8 mouse cellular contexts compared by ENCODE assay signal in the genomic region with DNA sequence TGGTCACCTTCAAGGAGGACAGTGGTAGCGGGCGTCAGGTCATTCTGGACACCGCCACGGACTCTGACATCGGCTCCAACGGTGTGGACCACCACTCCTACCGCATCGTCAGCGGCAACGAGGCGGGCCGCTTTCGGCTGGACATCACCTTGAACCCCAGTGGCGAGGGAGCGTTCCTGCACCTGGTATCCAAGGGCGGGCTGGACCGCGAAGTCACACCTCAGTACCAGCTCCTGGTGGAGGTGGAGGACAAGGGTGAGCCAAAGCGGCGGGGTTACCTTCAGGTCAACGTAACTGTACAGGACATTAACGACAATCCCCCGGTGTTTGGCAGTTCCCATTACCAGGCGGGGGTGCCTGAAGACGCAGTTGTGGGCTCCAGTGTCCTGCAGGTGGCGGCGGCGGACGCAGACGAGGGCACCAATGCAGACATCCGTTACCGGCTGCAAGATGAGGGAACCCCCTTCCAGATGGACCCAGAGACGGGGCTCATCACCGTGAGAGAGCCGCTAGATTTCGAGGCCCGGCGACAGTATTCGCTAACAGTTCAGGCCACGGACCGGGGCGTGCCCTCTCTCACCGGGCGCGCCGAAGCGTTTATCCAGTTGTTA. TPM values are rescaled to one million over a fixed set of nuclear protein-coding genes. Genes with fewer than 3 reads are reported as not detected.
DNase-seq lines count a peak whose midpoint lies in the region; ATAC-seq and TF ChIP-seq lines count a peak whose summit lies in the region.

No protein-coding gene starts in this region.

- H3K36me3 ChIP-seq in G1E (replicated peaks), result no peaks in the 10 kb centered on the region
- H3K36me3 ChIP-seq in forebrain, embryonic 15.5 days, result peaks cover 25% of the 10 kb centered on the region

- no peak for DNase-seq in G1E (ENCODE audit: low spot score)
- peak; percentile 81 for DNase-seq in adrenal gland, postnatal 10 days
- peak; percentile 62 for DNase-seq in heart, postnatal 4 days
- peak; percentile 47 to 56 for DNase-seq in layer of hippocampus, postnatal 25 days (ENCODE audit: extremely low spot score in 1 of 2, low spot score in 1 of 2)
- peak; percentile 63 for DNase-seq in lung, postnatal 14 days
- peak; percentile 84 to 85 for DNase-seq in right cerebral cortex, postnatal 10 days (ENCODE audit: low spot score in 2 of 2)
- no peak for DNase-seq in spleen, adult 12 weeks (ENCODE audit: low spot score)

- WGBS in forebrain, embryonic 15.5 days, result under 1% methylated on average over 47 of the region's 47 CpGs

- TF ChIP-seq CTCF in G1E (IDR thresholded peaks at IDR 0.05; ENCODE audit: low read depth, low read length), result no peak

- H3K9me3 ChIP-seq in G1E (replicated peaks), result peaks cover 71% of the 10 kb centered on the region
- no peaks in the 10 kb centered on the region for H3K9me3 ChIP-seq in forebrain, embryonic 15.5 days

- H3K4me2 ChIP-seq in forebrain, embryonic 15.5 days (replicated peaks), result peak overlapping the region; percentile 89

- ATAC-seq in G1E (ENCODE audit: extremely low read depth, insufficient number of reproducible peaks, low FRiP score, poor library complexity, severe bottlenecking), result no peak
- no peak for ATAC-seq in forebrain, embryonic 15.5 days (replicated peaks)

- peak overlapping the region; percentile 95 for H3K27ac ChIP-seq in forebrain, embryonic 15.5 days (replicated peaks)

- no peaks in the 10 kb centered on the region for H3K27me3 ChIP-seq in G1E (ENCODE audit: insufficient read depth, low read length)
- H3K27me3 ChIP-seq in forebrain, embryonic 15.5 days, result no peaks in the 10 kb centered on the region

- peak overlapping the region; percentile 26; the same call in 1 of the 2 replicates for H3K4me3 ChIP-seq in G1E (ENCODE audit: low read depth, low read length)
- H3K4me3 ChIP-seq in forebrain, embryonic 15.5 days, result peak overlapping the region; percentile 80

- H3K9ac ChIP-seq in forebrain, embryonic 15.5 days (replicated peaks), result peak overlapping the region; percentile 90

- no peaks in the 10 kb centered on the region for H3K4me1 ChIP-seq in G1E (ENCODE audit: insufficient read depth, low read depth, low read length)
- peaks cover 64% of the 10 kb centered on the region for H3K4me1 ChIP-seq in forebrain, embryonic 15.5 days

RNA-seq across cellular contexts. Expression of a gene that starts 0.7 kb away (rescaled TPM):
- total RNA-seq in G1E (2014; fragmentation: Nextera tagmentation), result not detected in 2 replicates
- total RNA-seq in G1E (2017), result 0.06 and 0.22 TPM in 2 replicates
- polyA plus RNA-seq in G1E (2012), result not detected in 2 replicates
- total RNA-seq in adrenal gland, postnatal 10 days (2021), result 10 to 100 TPM; 15.7 to 24.8 TPM
- 11.2 and 11.3 TPM in 2 replicates for polyA plus RNA-seq in forebrain, embryonic 15.5 days (2015; fragmentation: Nextera tagmentation; extraction: Ambion mirVana)
- total RNA-seq in heart, postnatal 4 days (2021), result 10 to 100 TPM; 19.5 to 20.4 TPM
- 10 to 100 TPM; 25.6 to 38.7 TPM for total RNA-seq in layer of hippocampus, postnatal 25 days (2021)

Comparison
In these comparisons a context has a peak if more than half of its experiments do, and no peak if none do; other contexts are left out.
1. DNase-seq: peak in adrenal gland, postnatal 10 days (single experiment), heart, postnatal 4 days (single experiment), layer of hippocampus, postnatal 25 days (2 of 2), lung, postnatal 14 days (single experiment) and right cerebral cortex, postnatal 10 days (2 of 2); none in G1E (single experiment) and spleen, adult 12 weeks (single experiment).
2. RNA of a gene that starts 0.7 kb away (total RNA-seq): 25.6 to 38.7 TPM in layer of hippocampus, postnatal 25 days, 15.7 to 24.8 TPM in adrenal gland, postnatal 10 days and 19.5 to 20.4 TPM in heart, postnatal 4 days; 0.06 to 0.22 TPM in G1E; every median in the first group is over 10 times any median in the second.